Mouse (Mus musculus): ENCODE measurements around the gene Akap4. TPM values are rescaled to one million over a fixed set of nuclear protein-coding genes. Genes with fewer than 3 reads are reported as not detected.

Gene Akap4
- not detected for total RNA-seq (2022)

GRCm38 (mm10) chrX:7067219-7067618 is at the start of gene Akap4:
Gene Akap4 (plus strand): TSS chrX:7067519.
- no peak for DNase-seq (ENCODE audit: low spot score in 2 of 2)

- no peak for DNase-seq (ENCODE audit: low spot score in 2 of 2)
Measured at GRCm38 (mm10) chrX:7041519-7041918, 25.8 kb upstream of the Akap4 start, which contains the start of gene Ccnb3. Gene Ccnb3 (minus strand): TSS chrX:7041619.

GRCm38 (mm10) chrX:7057056-7057455 is 10.3 kb upstream of the Akap4 start:
- no peak for DNase-seq (ENCODE audit: low spot score in 2 of 2)

- DNase-seq (ENCODE audit: low spot score in 2 of 2) = no peak
Measured at GRCm38 (mm10) chrX:7057634-7058033, 9.7 kb upstream of the Akap4 start.

GRCm38 (mm10) chrX:7064109-7064508 is 3.2 kb upstream of the Akap4 start:
- DNase-seq (ENCODE audit: low spot score in 2 of 2) = no peak

GRCm38 (mm10) chrX:7068002-7068401 is 683 bp downstream of the Akap4 start:
- DNase-seq (ENCODE audit: low spot score in 2 of 2) = no peak

GRCm38 (mm10) chrX:7079820-7080429 is 12.6 kb downstream of the Akap4 start:
- no peak for DNase-seq (ENCODE audit: low spot score in 2 of 2)

- no peak for DNase-seq (ENCODE audit: low spot score in 2 of 2)
Measured at GRCm38 (mm10) chrX:7085878-7086277, 18.6 kb downstream of the Akap4 start.

GRCm38 (mm10) chrX:7090323-7090722 is 23.0 kb downstream of the Akap4 start:
- DNase-seq (ENCODE audit: low spot score in 2 of 2) = no peak

GRCm38 (mm10) chrX:7102280-7102679 is 35.0 kb downstream of the Akap4 start:
- no peak for DNase-seq (ENCODE audit: low spot score in 2 of 2)

- DNase-seq (ENCODE audit: low spot score in 2 of 2) = no peak
Measured at GRCm38 (mm10) chrX:7114885-7115284, 47.6 kb downstream of the Akap4 start.

- DNase-seq (ENCODE audit: low spot score in 2 of 2) = no peak
Measured at GRCm38 (mm10) chrX:7121618-7122280, 54.4 kb downstream of the Akap4 start.

Other genes with a start within 250 kb of the Akap4 start
- not detected for gene Ccnb3, start 25.9 kb upstream of the Akap4 start, total RNA-seq (2022)

All from gastrocnemius, adult 8-10 months (tissue).